Mouse (Mus musculus): ENCODE results near the gene Tcf23. TPM values are rescaled to one million over a fixed set of nuclear protein-coding genes. Genes with fewer than 3 reads are reported as not detected.

Tcf23 gene
- polyA plus RNA-seq, 1 experiment from 2014 or later: 3.3 TPM

DNA sequence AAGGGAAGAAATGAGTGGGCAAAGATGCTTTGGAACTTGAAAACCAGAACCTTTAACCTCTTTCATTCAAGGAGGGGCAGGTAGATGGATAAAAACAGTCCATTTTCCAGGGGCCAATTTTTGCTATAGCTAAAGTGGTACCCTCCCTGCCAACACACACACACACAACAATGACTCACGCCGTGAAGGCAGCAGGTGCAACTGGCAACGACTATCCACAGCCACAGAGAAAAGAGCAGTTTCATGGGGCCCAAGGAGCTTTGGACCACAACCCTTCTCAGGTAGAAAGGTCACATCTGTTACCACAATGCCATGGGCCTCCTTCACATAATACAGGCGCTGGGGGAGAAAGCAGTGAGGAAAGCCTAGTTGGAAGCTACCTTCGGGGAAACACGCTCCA lies 12.7 kb upstream of the Tcf23 start:
- peaks cover 19% of the 10 kb centered on the region for H3K4me1 ChIP-seq (ENCODE audit: control insufficient read depth, insufficient read depth, low read length)
- no peaks in the 10 kb centered on the region for H3K27me3 ChIP-seq (replicated peaks; ENCODE audit: control insufficient read depth, insufficient read depth, low read length)
- no peak for ATAC-seq
- no peaks in the 10 kb centered on the region for H3K9me3 ChIP-seq (ENCODE audit: control insufficient read depth, low read length)
- no peak overlapping the region for H3K4me3 ChIP-seq (ENCODE audit: low read length)
- no peak overlapping the region for H3K4me2 ChIP-seq (ENCODE audit: low read depth, low read length)
- no peak overlapping the region for H3K9ac ChIP-seq (ENCODE audit: low read depth, low read length)
- no peak overlapping the region for H3K27ac ChIP-seq (ENCODE audit: low read length)
- peaks cover 35% of the 10 kb centered on the region for H3K36me3 ChIP-seq (ENCODE audit: control insufficient read depth, insufficient read depth, low read length)
- 95% methylated on average over 6 of the region's 6 CpGs for WGBS

- Histone ChIP-seq H3K9ac (ENCODE audit: low read depth, low read length) (no peak overlapping the region), H3K4me2 (ENCODE audit: low read depth, low read length) (peak overlapping the region; percentile 78), H3K27ac (ENCODE audit: low read length) (no peak overlapping the region), H3K27me3 (replicated peaks; ENCODE audit: control insufficient read depth, insufficient read depth, low read length) (no peaks in the 10 kb centered on the region), H3K36me3 (ENCODE audit: control insufficient read depth, insufficient read depth, low read length) (peaks cover 29% of the 10 kb centered on the region), H3K4me3 (ENCODE audit: low read length) (peak overlapping the region; percentile 83), H3K4me1 (ENCODE audit: control insufficient read depth, insufficient read depth, low read length) (peaks cover 19% of the 10 kb centered on the region), H3K9me3 (ENCODE audit: control insufficient read depth, low read length) (no peaks in the 10 kb centered on the region)
- WGBS: 95% methylated on average over 6 of the region's 6 CpGs
- ATAC-seq: no peak
These were observed 10.6 kb upstream of the Tcf23 start for GRCm38 (mm10) chr5:30957891-30958290.

DNA sequence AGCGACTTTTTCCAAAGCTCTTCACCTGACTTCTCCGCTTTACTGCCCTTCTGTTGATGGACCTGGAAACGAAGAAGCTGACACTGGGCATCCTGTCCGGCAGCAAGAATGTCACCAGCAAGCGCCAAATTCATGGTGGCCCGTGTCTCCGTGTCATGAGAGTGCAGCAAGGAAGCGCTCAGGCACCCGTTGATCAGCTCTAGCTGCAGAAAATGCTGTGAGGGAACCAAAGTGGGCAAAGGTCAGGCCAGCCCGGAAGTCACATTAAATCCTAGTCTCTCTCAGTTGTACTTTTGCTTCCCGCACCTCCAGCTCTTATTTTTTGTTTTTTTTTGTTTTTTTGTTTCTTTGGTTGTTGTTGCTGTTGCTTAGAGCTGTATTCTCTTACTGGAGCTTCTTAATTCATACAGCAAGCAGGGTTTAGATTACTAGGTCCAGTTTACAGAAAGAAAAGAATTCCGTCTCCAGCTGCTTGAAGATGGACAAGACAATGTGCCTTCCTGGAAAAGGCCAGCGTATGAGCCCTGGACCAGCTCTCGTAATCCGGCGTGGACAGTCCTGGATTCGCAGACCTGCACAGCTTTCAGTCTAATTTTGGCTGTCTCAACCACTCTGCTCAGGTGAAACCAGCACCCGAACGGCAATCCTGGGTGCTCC lies 9.1 kb upstream of the Tcf23 start:
- H3K27ac ChIP-seq (ENCODE audit: low read length): peak overlapping the region; percentile 90
- peaks cover 19% of the 10 kb centered on the region for H3K4me1 ChIP-seq (ENCODE audit: control insufficient read depth, insufficient read depth, low read length)
- WGBS: 19% methylated on average over 19 of the region's 19 CpGs
- H3K4me2 ChIP-seq (ENCODE audit: low read depth, low read length): peak overlapping the region; percentile 78
- H3K27me3 ChIP-seq (replicated peaks; ENCODE audit: control insufficient read depth, insufficient read depth, low read length): no peaks in the 10 kb centered on the region
- peak overlapping the region; percentile 83 for H3K4me3 ChIP-seq (ENCODE audit: low read length)
- ATAC-seq: peak; percentile 45; the same call in 1 of the 2 replicates
- no peaks in the 10 kb centered on the region for H3K9me3 ChIP-seq (ENCODE audit: control insufficient read depth, low read length)
- H3K36me3 ChIP-seq (ENCODE audit: control insufficient read depth, insufficient read depth, low read length): peaks cover 22% of the 10 kb centered on the region
- peak overlapping the region; percentile 96 for H3K9ac ChIP-seq (ENCODE audit: low read depth, low read length)

- Histone ChIP-seq H3K9ac (ENCODE audit: low read depth, low read length) (peak within 1 kb of the TSS; percentile 96), H3K4me2 (ENCODE audit: low read depth, low read length) (peak within 1 kb of the TSS; percentile 78), H3K9me3 (ENCODE audit: control insufficient read depth, low read length) (no peaks in the 10 kb centered on the region), H3K4me3 (ENCODE audit: low read length) (peak within 1 kb of the TSS; percentile 83), H3K36me3 (ENCODE audit: control insufficient read depth, insufficient read depth, low read length) (peaks cover 15% of the 10 kb centered on the region), H3K4me1 (ENCODE audit: control insufficient read depth, insufficient read depth, low read length) (peaks cover 19% of the 10 kb centered on the region), H3K27ac (ENCODE audit: low read length) (peak within 1 kb of the TSS; percentile 90), H3K27me3 (replicated peaks; ENCODE audit: control insufficient read depth, insufficient read depth, low read length) (no peaks in the 10 kb centered on the region)
- under 1% methylated on average over 56 of the region's 56 CpGs for WGBS
- peak; percentile 96 for ATAC-seq
These were observed 8.4 kb upstream of the Tcf23 start, which contains the start of gene Preb for GRCm38 (mm10) chr5:30959966-30960501. Gene Preb (minus strand): TSS chr5:30960361.

DNA sequence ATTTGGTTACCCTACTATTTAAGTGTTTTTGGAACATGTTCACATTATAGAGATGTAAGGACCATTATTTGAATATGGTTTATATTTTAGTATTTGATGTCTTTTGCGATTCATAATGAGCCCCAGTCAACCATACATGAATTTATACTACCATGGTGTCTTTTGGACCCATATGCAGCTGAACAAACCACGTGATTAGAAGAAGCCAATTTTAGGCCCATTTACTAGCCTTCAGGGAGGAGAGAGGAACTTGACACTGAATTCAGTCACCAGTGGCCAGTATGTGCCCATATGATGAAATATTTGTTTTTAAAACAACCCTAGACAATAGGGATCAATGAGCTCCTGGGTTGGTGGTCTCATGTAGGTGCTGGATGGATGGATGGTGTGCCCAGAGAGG lies 7.6 kb upstream of the Tcf23 start:
- Histone ChIP-seq H3K4me3 (ENCODE audit: low read length) (peak overlapping the region; percentile 83), H3K4me2 (ENCODE audit: low read depth, low read length) (peak overlapping the region; percentile 63), H3K27me3 (replicated peaks; ENCODE audit: control insufficient read depth, insufficient read depth, low read length) (no peaks in the 10 kb centered on the region), H3K36me3 (ENCODE audit: control insufficient read depth, insufficient read depth, low read length) (peaks cover 9% of the 10 kb centered on the region; the same call in 1 of the 2 replicates), H3K27ac (ENCODE audit: low read length) (no peak overlapping the region), H3K4me1 (ENCODE audit: control insufficient read depth, insufficient read depth, low read length) (peaks cover 19% of the 10 kb centered on the region), H3K9me3 (ENCODE audit: control insufficient read depth, low read length) (no peaks in the 10 kb centered on the region), H3K9ac (ENCODE audit: low read depth, low read length) (peak overlapping the region; percentile 96; the same call in 1 of the 2 replicates)
- ATAC-seq: no peak
- WGBS: 86% methylated on average over 2 of the region's 2 CpGs

DNA sequence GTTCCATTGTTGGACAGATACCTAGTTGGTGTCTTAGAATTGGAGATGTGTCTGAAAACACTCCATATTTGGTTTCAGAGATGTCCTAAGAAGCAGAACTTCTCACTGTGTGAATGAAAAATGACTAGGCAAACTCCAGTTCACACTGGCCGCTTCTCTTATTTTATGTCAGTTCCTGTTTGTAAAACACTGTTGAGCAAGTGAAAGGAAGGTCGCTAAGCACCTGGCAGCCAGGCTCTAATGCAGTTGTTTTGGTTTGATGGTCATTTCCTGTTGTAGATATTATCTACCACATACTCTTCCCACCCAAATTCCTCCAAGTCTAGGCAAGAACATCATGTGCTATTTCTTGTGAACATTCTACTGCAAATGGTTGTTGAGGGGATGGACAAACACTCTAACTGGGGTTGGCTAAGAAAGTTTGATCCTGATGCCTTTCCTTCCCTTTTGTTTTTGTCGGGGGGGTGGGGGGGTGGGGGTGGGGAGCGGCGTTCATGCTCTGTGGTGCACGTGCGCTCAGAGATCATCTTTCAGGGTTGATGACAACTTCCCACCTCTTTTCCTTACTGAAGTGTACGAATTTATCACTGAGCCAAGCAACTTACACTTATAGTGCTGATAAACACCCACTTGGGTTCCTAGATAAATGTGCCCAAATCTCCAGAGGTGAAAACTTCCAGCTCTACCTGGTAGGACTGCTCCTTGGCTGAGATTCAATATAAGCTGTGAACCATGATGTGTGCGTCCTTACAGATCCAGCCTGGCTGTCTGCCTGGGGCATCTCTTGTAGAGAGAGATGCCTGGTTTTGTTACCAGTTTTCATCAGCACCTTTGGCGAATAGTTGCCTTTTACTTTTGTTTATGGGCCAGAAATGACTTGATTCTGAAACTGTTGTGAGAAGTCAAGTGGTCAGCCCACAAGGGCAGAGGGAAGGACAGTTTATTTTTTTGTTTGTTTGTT lies 6.6 kb upstream of the Tcf23 start:
- H3K36me3 ChIP-seq (ENCODE audit: control insufficient read depth, insufficient read depth, low read length): 0 out of 2 replicates have a peak, but pooled peaks cover 6% of the 10 kb centered on the region
- no peak overlapping the region for H3K9ac ChIP-seq (ENCODE audit: low read depth, low read length)
- no peak for ATAC-seq
- WGBS: 72% methylated on average over 10 of the region's 10 CpGs
- no peak overlapping the region for H3K4me2 ChIP-seq (ENCODE audit: low read depth, low read length)
- no peak overlapping the region for H3K27ac ChIP-seq (ENCODE audit: low read length)
- peaks cover 19% of the 10 kb centered on the region for H3K4me1 ChIP-seq (ENCODE audit: control insufficient read depth, insufficient read depth, low read length)
- no peaks in the 10 kb centered on the region for H3K9me3 ChIP-seq (ENCODE audit: control insufficient read depth, low read length)
- H3K4me3 ChIP-seq (ENCODE audit: low read length): no peak overlapping the region
- no peaks in the 10 kb centered on the region for H3K27me3 ChIP-seq (replicated peaks; ENCODE audit: control insufficient read depth, insufficient read depth, low read length)

GRCm38 (mm10) chr5:30963916-30964315 lies 4.5 kb upstream of the Tcf23 start:
- H3K4me3 ChIP-seq (ENCODE audit: low read length): no peak overlapping the region
- WGBS: 72% methylated on average over 3 of the region's 3 CpGs
- peaks cover 14% of the 10 kb centered on the region for H3K4me1 ChIP-seq (ENCODE audit: control insufficient read depth, insufficient read depth, low read length)
- H3K9me3 ChIP-seq (ENCODE audit: control insufficient read depth, low read length): no peaks in the 10 kb centered on the region
- no peak overlapping the region for H3K9ac ChIP-seq (ENCODE audit: low read depth, low read length)
- H3K4me2 ChIP-seq (ENCODE audit: low read depth, low read length): no peak overlapping the region
- no peak overlapping the region for H3K27ac ChIP-seq (ENCODE audit: low read length)
- no peaks in the 10 kb centered on the region for H3K27me3 ChIP-seq (replicated peaks; ENCODE audit: control insufficient read depth, insufficient read depth, low read length)
- H3K36me3 ChIP-seq (ENCODE audit: control insufficient read depth, insufficient read depth, low read length): no peaks in the 10 kb centered on the region
- ATAC-seq: no peak

GRCm38 (mm10) chr5:30966189-30966588 lies 2.3 kb upstream of the Tcf23 start:
- peaks cover 19% of the 10 kb centered on the region for H3K4me1 ChIP-seq (ENCODE audit: control insufficient read depth, insufficient read depth, low read length)
- no peaks in the 10 kb centered on the region for H3K27me3 ChIP-seq (replicated peaks; ENCODE audit: control insufficient read depth, insufficient read depth, low read length)
- no peak overlapping the region for H3K4me3 ChIP-seq (ENCODE audit: low read length)
- no peak overlapping the region for H3K9ac ChIP-seq (ENCODE audit: low read depth, low read length)
- no peaks in the 10 kb centered on the region for H3K36me3 ChIP-seq (ENCODE audit: control insufficient read depth, insufficient read depth, low read length)
- no peak for ATAC-seq
- no peak overlapping the region for H3K4me2 ChIP-seq (ENCODE audit: low read depth, low read length)
- no peak overlapping the region for H3K27ac ChIP-seq (ENCODE audit: low read length)
- H3K9me3 ChIP-seq (ENCODE audit: control insufficient read depth, low read length): no peaks in the 10 kb centered on the region
- WGBS: 83% methylated on average over 4 of the region's 4 CpGs

DNA sequence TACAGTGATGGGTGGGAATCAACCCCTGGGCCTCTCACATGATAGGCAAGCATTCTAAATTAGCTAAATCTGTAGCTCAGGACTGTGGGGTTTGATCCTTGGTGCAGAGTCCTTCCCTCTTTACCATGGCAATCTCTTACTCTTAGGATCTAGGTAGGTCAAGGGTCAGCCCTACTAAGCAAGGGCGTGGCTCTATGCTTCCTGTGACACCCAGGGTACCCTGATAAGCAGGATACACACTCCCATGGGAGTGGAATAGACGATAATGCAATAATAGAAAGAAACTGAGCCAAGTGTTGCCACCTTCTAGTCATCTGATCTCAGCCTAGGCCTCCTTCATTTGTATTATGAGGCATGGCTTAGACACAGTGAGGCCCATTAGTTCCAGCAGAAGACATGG lies 978 bp downstream of the Tcf23 start:
- H3K4me3 ChIP-seq (ENCODE audit: low read length): no peak overlapping the region
- peaks cover 19% of the 10 kb centered on the region for H3K4me1 ChIP-seq (ENCODE audit: control insufficient read depth, insufficient read depth, low read length)
- H3K4me2 ChIP-seq (ENCODE audit: low read depth, low read length): peak overlapping the region; percentile 26
- H3K9ac ChIP-seq (ENCODE audit: low read depth, low read length): 0 out of 2 replicates have a peak overlapping the region, but pooled peaks have one; percentile 17
- no peaks in the 10 kb centered on the region for H3K9me3 ChIP-seq (ENCODE audit: control insufficient read depth, low read length)
- H3K27me3 ChIP-seq (replicated peaks; ENCODE audit: control insufficient read depth, insufficient read depth, low read length): no peaks in the 10 kb centered on the region
- peak; percentile 95 for ATAC-seq
- H3K27ac ChIP-seq (ENCODE audit: low read length): peak overlapping the region; percentile 79
- 58% methylated on average over 2 of the region's 2 CpGs for WGBS
- H3K36me3 ChIP-seq (ENCODE audit: control insufficient read depth, insufficient read depth, low read length): no peaks in the 10 kb centered on the region

All from intestine, embryonic 16.5 days (tissue).